Mouse (Mus musculus): ENCODE measurements around the gene S100a4.

The S100a4 gene

GRCm38 (mm10) chr3:90626266-90627021, 22.9 kb downstream of the S100a4 start:
- no peak for DNase-seq

- DNase-seq: no peak
These were observed 23.8 kb downstream of the S100a4 start for GRCm38 (mm10) chr3:90627366-90627765.

GRCm38 (mm10) chr3:90627807-90628206, 24.2 kb downstream of the S100a4 start:
- no peak for DNase-seq

- no peak for DNase-seq
These were observed 25.7 kb downstream of the S100a4 start for GRCm38 (mm10) chr3:90629298-90629697.

GRCm38 (mm10) chr3:90631984-90632383, 28.4 kb downstream of the S100a4 start:
- DNase-seq: no peak

- no peak for DNase-seq
These were observed 35.1 kb downstream of the S100a4 start for GRCm38 (mm10) chr3:90638511-90639275.

GRCm38 (mm10) chr3:90639511-90640154, 36.1 kb downstream of the S100a4 start:
- no peak for DNase-seq

GRCm38 (mm10) chr3:90640981-90641380, 37.4 kb downstream of the S100a4 start:
- no peak for DNase-seq

GRCm38 (mm10) chr3:90644220-90644619, 40.6 kb downstream of the S100a4 start:
- peak; percentile 33 for DNase-seq

- DNase-seq: no peak
These were observed 43.7 kb downstream of the S100a4 start for GRCm38 (mm10) chr3:90647291-90647690.

GRCm38 (mm10) chr3:90648981-90649380, 45.4 kb downstream of the S100a4 start:
- peak; percentile 42 for DNase-seq

GRCm38 (mm10) chr3:90649832-90650231, 46.3 kb downstream of the S100a4 start:
- DNase-seq: no peak

GRCm38 (mm10) chr3:90652878-90653508, 49.4 kb downstream of the S100a4 start:
- peak; percentile 82 for DNase-seq

GRCm38 (mm10) chr3:90653717-90654116, 50.1 kb downstream of the S100a4 start, which contains the start of gene S100a7a:
Gene S100a7a, plus strand, starts transcription at chr3:90654017.
- DNase-seq: no peak
